Mouse (Mus musculus) neural tube, embryonic 14.5 days (tissue): ENCODE results near the gene Gtpbp1. TPM values are rescaled to one million over a fixed set of nuclear protein-coding genes. Genes with fewer than 3 reads are reported as not detected.

Experiments
- polyA plus RNA-seq: library from polyadenylated mRNA; unstranded; fragments of >200 nt; fragmentation: Nextera tagmentation; extraction: Ambion mirVana; gene quantifications from 2 replicates; pipeline ENCODE4 v1.2.1, GENCODE M21; 2014

Gene Gtpbp1
- polyA plus RNA-seq, 1 experiment from 2014 or later = 37.5 TPM

Other genes starting within 250 kb of the Gtpbp1 start
- gene Csnk1e, start 235.3 kb upstream of the Gtpbp1 start, polyA plus RNA-seq = 202 and 236 TPM in 2 replicates
- not detected in 2 replicates for gene Kcnj4, start 185.6 kb upstream of the Gtpbp1 start, polyA plus RNA-seq
- 3.9 and 11.6 TPM in 2 replicates for gene Kdelr3, start 174.4 kb upstream of the Gtpbp1 start, polyA plus RNA-seq
- 92.0 and 105 TPM in 2 replicates for gene Ddx17, start 144.1 kb upstream of the Gtpbp1 start, polyA plus RNA-seq
- gene Dmc1, start 85.7 kb upstream of the Gtpbp1 start, polyA plus RNA-seq = 0.88 and 1.5 TPM in 2 replicates
- 6.1 and 7.8 TPM in 2 replicates for gene Fam227a, start 31.9 kb upstream of the Gtpbp1 start, polyA plus RNA-seq
- gene Cby1, start 31.6 kb upstream of the Gtpbp1 start, polyA plus RNA-seq = 78.0 and 85.6 TPM in 2 replicates
- 253 TPM in 2 replicates for gene Tomm22, start 20.0 kb upstream of the Gtpbp1 start, polyA plus RNA-seq
- 16.0 and 18.3 TPM in 2 replicates for gene Josd1, start 2.9 kb upstream of the Gtpbp1 start, polyA plus RNA-seq
- 7.4 and 8.5 TPM in 2 replicates for gene Sun2, start 51.7 kb downstream of the Gtpbp1 start, polyA plus RNA-seq
- gene Dnal4, start 87.0 kb downstream of the Gtpbp1 start, polyA plus RNA-seq = 62.2 and 62.8 TPM in 2 replicates
- 15.5 and 23.4 TPM in 2 replicates for gene Nptxr, start 113.9 kb downstream of the Gtpbp1 start, polyA plus RNA-seq
- gene Npcd, start 143.4 kb downstream of the Gtpbp1 start, polyA plus RNA-seq = 1.0 and 2.5 TPM in 2 replicates
- gene Cbx6, start 143.8 kb downstream of the Gtpbp1 start, polyA plus RNA-seq = 25.4 and 31.1 TPM in 2 replicates
- 2.3 and 6.0 TPM in 2 replicates for gene Apobec3, start 200.8 kb downstream of the Gtpbp1 start, polyA plus RNA-seq